Mouse (Mus musculus) testis, adult 2 months (tissue): Measurements from ENCODE around the gene Gprin1. TPM values are rescaled to one million over a fixed set of nuclear protein-coding genes. Genes with fewer than 3 reads are reported as not detected.
A peak's percentile ranks its signal among the peaks of the same experiment; 100 is the strongest.

Experiments used
- H3K27ac ChIP-seq: fragments of 200-500 bp; 2 replicates; pipeline ENCODE4 v1.5.1; 2012; ENCODE audit warnings: low read depth, low read length; ENCODE audit not compliant: control insufficient read depth, insufficient read depth
- H3K27me3 ChIP-seq: fragments of 200-500 bp; 2 replicates; pipeline ENCODE4 v1.6.1; 2012; ENCODE audit warnings: mild to moderate bottlenecking, low read length, moderate library complexity; ENCODE audit not compliant: control insufficient read depth, insufficient read depth
- H3K36me3 ChIP-seq: fragments of 200-500 bp; 2 replicates; pipeline ENCODE4 v1.6.1; 2012; ENCODE audit warnings: mild to moderate bottlenecking, low read length; ENCODE audit not compliant: control insufficient read depth, insufficient read depth
- H3K4me1 ChIP-seq: fragments of 200-500 bp; 2 replicates; pipeline ENCODE4 v1.6.1; 2012; ENCODE audit warnings: low read length; ENCODE audit not compliant: control insufficient read depth, insufficient read depth
- H3K4me3 ChIP-seq: fragments of 200-500 bp; 2 replicates; pipeline ENCODE4 v1.5.1; 2012; ENCODE audit warnings: low read depth, mild to moderate bottlenecking, low read length, moderate library complexity, mixed read lengths; ENCODE audit not compliant: control insufficient read depth
- CTCF ChIP-seq: fragments of 200-500 bp; IDR thresholded peaks from 2 replicates; pipeline ENCODE4 v1.5.1; 2012; ENCODE audit warnings: low read depth, mild to moderate bottlenecking, inconsistent platforms, low read length, moderate library complexity; ENCODE audit not compliant: control insufficient read depth, insufficient read depth, insufficient replicate concordance
- POLR2A ChIP-seq: fragments of 200-500 bp; IDR thresholded peaks from 2 replicates; pipeline ENCODE4 v1.6.1; 2012; ENCODE audit warnings: low read depth, mild to moderate bottlenecking, inconsistent platforms, low read length, moderate library complexity; ENCODE audit not compliant: control insufficient read depth
- polyA plus RNA-seq: library from polyadenylated mRNA; depleted of rRNA; stranded (reverse); fragments of >200 nt; gene quantifications from 2 replicates; pipeline ENCODE4 v1.2.3, GENCODE M21; 2012; rRNA removed

The Gprin1 gene
- polyA plus RNA-seq, result 0.02 and 0.06 TPM in 2 replicates

GRCm38 (mm10) chr13:54749864-54750411, at the start of gene Gprin1:
Gene Gprin1 (minus strand): TSS chr13:54749874.
- no peaks in the 10 kb centered on the region for H3K36me3 ChIP-seq
- no peaks in the 10 kb centered on the region for H3K27me3 ChIP-seq
- peaks cover 3% of the 10 kb centered on the region for H3K4me1 ChIP-seq
- TF ChIP-seq POLR2A (no peak), CTCF (no peak)
- no peak within 1 kb of the TSS for H3K27ac ChIP-seq
- peak within 1 kb of the TSS; percentile 61 for H3K4me3 ChIP-seq

DNA sequence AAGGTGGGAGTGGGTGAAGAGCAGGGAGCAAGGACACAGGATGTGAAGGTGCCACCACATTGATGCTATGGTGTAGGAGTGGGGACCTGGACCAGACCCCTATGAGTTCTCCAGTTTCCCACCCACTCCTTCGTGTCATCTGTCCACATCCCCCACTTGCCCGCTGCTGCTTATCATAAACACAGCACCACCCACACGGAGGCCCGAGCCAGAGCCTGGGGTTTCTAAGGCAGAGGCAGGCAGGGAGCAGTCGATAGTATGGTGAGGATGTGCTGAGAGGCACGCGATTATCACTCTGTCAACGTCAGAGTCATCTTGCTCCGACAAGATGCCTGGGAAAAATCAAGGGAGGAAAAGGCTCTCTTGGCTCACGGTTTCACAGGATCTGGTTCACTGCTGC, 49.1 kb upstream of the Gprin1 start:
- Histone ChIP-seq H3K36me3 (no peaks in the 10 kb centered on the region), H3K27ac (no peak overlapping the region), H3K4me3 (peak overlapping the region; percentile 68), H3K27me3 (no peaks in the 10 kb centered on the region), H3K4me1 (no peaks in the 10 kb centered on the region; the same call in 1 of the 2 replicates)
- TF ChIP-seq POLR2A, result no peak

DNA sequence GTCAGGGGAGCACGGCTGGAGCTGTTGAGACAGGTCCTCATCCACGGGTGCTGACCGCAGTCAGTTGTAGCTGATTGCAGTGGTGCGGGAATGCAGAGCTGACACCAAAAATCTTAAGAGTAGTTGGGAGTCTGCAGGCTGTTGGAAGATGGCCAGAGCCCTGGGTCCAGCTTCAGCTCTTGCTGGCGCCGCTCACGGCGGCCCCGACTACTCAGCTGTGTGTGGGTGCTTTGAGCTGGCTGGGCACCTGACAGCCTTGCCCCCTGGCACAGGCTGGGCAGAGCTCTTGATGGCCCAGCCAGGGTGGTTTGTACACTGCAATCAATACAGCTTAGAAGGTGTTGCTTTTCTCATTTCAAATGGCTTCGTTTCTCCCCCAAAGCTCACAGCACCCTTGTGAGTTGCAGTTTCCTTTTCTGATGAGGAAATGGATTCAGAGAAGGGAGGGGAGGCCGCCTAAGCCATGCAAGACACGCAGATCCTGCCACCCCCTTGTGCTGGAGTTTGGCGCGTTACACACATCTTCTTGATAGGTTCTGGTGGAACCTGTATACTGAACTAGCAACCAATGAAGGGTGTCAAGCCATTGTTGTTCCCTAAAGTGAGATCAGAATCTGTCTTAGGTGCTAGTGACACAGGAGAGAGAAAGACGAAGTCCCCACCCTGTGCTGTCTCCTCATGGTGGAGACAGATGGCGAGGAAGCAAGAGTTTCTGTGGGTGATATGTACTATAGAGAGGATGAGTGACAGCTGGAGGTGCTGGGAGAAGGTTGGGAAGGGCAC, 48.4 kb upstream of the Gprin1 start:
- Histone ChIP-seq H3K27ac (no peak overlapping the region), H3K4me1 (peaks cover 3% of the 10 kb centered on the region; the same call in 1 of the 2 replicates), H3K36me3 (no peaks in the 10 kb centered on the region), H3K27me3 (no peaks in the 10 kb centered on the region), H3K4me3 (peak overlapping the region; percentile 68)
- TF ChIP-seq POLR2A, result no peak
- TF ChIP-seq CTCF, result no peak

DNA sequence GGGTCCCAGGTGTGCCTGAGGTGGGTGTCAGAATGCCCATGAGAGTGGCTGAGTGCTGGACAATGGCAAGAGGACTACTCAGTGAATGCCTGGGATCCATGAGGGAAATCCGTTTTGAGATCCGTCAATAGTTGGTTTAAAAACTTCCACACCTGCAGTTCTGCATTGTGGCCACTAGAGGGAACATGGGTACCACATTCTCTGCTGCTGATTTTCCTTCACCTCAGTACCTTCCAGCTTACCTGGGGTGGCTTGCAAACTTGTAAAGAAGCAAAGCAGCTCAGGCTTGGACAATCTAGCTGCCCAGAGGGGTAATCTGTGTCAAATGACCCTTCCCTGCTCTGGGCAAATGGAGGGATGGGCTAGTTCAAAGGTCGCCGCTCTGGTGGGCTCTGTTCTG, 47.7 kb upstream of the Gprin1 start:
- no peak overlapping the region for H3K4me3 ChIP-seq
- TF ChIP-seq POLR2A (no peak), CTCF (peak; percentile 66; the same call in 1 of the 2 replicates)
- H3K36me3 ChIP-seq, result no peaks in the 10 kb centered on the region
- peaks cover 5% of the 10 kb centered on the region; the same call in 1 of the 2 replicates for H3K4me1 ChIP-seq
- no peak overlapping the region for H3K27ac ChIP-seq
- H3K27me3 ChIP-seq, result no peaks in the 10 kb centered on the region

GRCm38 (mm10) chr13:54794843-54795242, 45.2 kb upstream of the Gprin1 start:
- Histone ChIP-seq H3K4me3 (no peak overlapping the region), H3K4me1 (peaks cover 9% of the 10 kb centered on the region), H3K36me3 (no peaks in the 10 kb centered on the region), H3K27ac (no peak overlapping the region), H3K27me3 (no peaks in the 10 kb centered on the region)
- no peak for TF ChIP-seq CTCF
- TF ChIP-seq POLR2A, result no peak

GRCm38 (mm10) chr13:54794002-54794577, 44.4 kb upstream of the Gprin1 start:
- H3K27me3 ChIP-seq, result no peaks in the 10 kb centered on the region
- peaks cover 13% of the 10 kb centered on the region for H3K4me1 ChIP-seq
- H3K36me3 ChIP-seq, result no peaks in the 10 kb centered on the region
- no peak overlapping the region for H3K27ac ChIP-seq
- no peak for TF ChIP-seq CTCF
- TF ChIP-seq POLR2A, result no peak
- H3K4me3 ChIP-seq, result no peak overlapping the region
